Mouse (Mus musculus): ENCODE results near the gene Aftph.

Gene Aftph

GRCm38 (mm10) chr11:20647902-20648625 lies 93.3 kb downstream of the Aftph start:
- in situ Hi-C loops (cut with MseI, MboI) = loop anchor here (25.0 kb wide), 1 partner anchor 186 kb away; no protein-coding TSS in a partner anchor

- in situ Hi-C loops (cut with MseI, MboI) = loop anchor here (25.0 kb wide), 1 partner anchor 185 kb away; no protein-coding TSS in a partner anchor
These were observed 94.2 kb downstream of the Aftph start for GRCm38 (mm10) chr11:20646986-20647726.

GRCm38 (mm10) chr11:20646142-20646541 lies 95.2 kb downstream of the Aftph start:
- in situ Hi-C loops (cut with MseI, MboI) = loop anchor here (25.0 kb wide), 1 partner anchor 184 kb away; no protein-coding TSS in a partner anchor

- in situ Hi-C loops (cut with MseI, MboI) = loop anchor here (25.0 kb wide), 1 partner anchor 183 kb away; no protein-coding TSS in a partner anchor
These were observed 95.9 kb downstream of the Aftph start for GRCm38 (mm10) chr11:20645521-20645920.

- in situ Hi-C loops (cut with MseI, MboI) = loop anchor here (25.0 kb wide), 1 partner anchor 183 kb away; no protein-coding TSS in a partner anchor
These were observed 96.5 kb downstream of the Aftph start for GRCm38 (mm10) chr11:20644872-20645271.

- in situ Hi-C loops (cut with MseI, MboI) = loop anchor here (25.0 kb wide), 1 partner anchor 182 kb away; no protein-coding TSS in a partner anchor
These were observed 97.2 kb downstream of the Aftph start for GRCm38 (mm10) chr11:20644166-20644565.

- in situ Hi-C loops (cut with MseI, MboI) = loop anchor here (25.0 kb wide), 1 partner anchor 181 kb away; no protein-coding TSS in a partner anchor
These were observed 98.2 kb downstream of the Aftph start for GRCm38 (mm10) chr11:20643161-20643560.

- in situ Hi-C loops (cut with MseI, MboI) = loop anchor here (25.0 kb wide), 1 partner anchor 180 kb away; no protein-coding TSS in a partner anchor
These were observed 99.1 kb downstream of the Aftph start for GRCm38 (mm10) chr11:20642321-20642720.

- in situ Hi-C loops (cut with MseI, MboI) = loop anchor here (25.0 kb wide), 1 partner anchor 178 kb away; no protein-coding TSS in a partner anchor
These were observed 101.4 kb downstream of the Aftph start for GRCm38 (mm10) chr11:20639918-20640447.

GRCm38 (mm10) chr11:20638841-20639240 lies 102.5 kb downstream of the Aftph start:
- in situ Hi-C loops (cut with MseI, MboI) = loop anchor here (25.0 kb wide), 1 partner anchor 177 kb away; no protein-coding TSS in a partner anchor

- in situ Hi-C loops (cut with MseI, MboI) = loop anchor here (25.0 kb wide), 1 partner anchor 175 kb away; no protein-coding TSS in a partner anchor
These were observed 104.3 kb downstream of the Aftph start for GRCm38 (mm10) chr11:20637060-20637459.

- in situ Hi-C loops (cut with MseI, MboI) = loop anchor here (25.0 kb wide), 1 partner anchor 174 kb away; no protein-coding TSS in a partner anchor
These were observed 105.3 kb downstream of the Aftph start for GRCm38 (mm10) chr11:20636114-20636513.

GRCm38 (mm10) chr11:20635646-20636045 lies 105.7 kb downstream of the Aftph start:
- in situ Hi-C loops (cut with MseI, MboI) = loop anchor here (25.0 kb wide), 1 partner anchor 173 kb away; no protein-coding TSS in a partner anchor

All from mouse trophoblast stem cell (cell line).